9 mouse cellular contexts compared by ENCODE assay signal in genomic region chr9:57260940-57261339, GRCm38 (mm10). TPM values are rescaled to one million over a fixed set of nuclear protein-coding genes. Genes with fewer than 3 reads are reported as not detected.
DNase-seq lines count a peak whose midpoint lies in the region; ATAC-seq and TF ChIP-seq lines count a peak whose summit lies in the region.
"Had no signal": no experiment of that assay in that cellular context is flagged by ENCODE, and none has a peak within 500 bp of the region (broad histone marks: within the 10 kb centered on the region; RNA-seq: fewer than 3 reads in every experiment).

No protein-coding gene starts in this region.

- H3K27me3 ChIP-seq in kidney, embryonic 14.5 days (ENCODE audit: control insufficient read depth, insufficient read depth, low read length) = no peaks in the 10 kb centered on the region
- no peaks in the 10 kb centered on the region for H3K27me3 ChIP-seq in ES-Bruce4 (ENCODE audit: control insufficient read depth, insufficient read depth, low read length, poor library complexity, severe bottlenecking)
- H3K27me3 ChIP-seq in forebrain, embryonic 16.5 days (replicated peaks; ENCODE audit: control insufficient read depth, insufficient read depth, low read length) = 0 out of 2 replicates have a peak, but pooled peaks cover 4% of the 10 kb centered on the region
- H3K27me3 ChIP-seq in liver, embryonic 16.5 days (ENCODE audit: control insufficient read depth, insufficient read depth, low read depth, low read length) = no peaks in the 10 kb centered on the region

- H3K4me1 ChIP-seq in kidney, embryonic 14.5 days (ENCODE audit: control insufficient read depth, insufficient read depth, low read length) = peaks cover 11% of the 10 kb centered on the region; the same call in 1 of the 2 replicates
- peaks cover 7% of the 10 kb centered on the region for H3K4me1 ChIP-seq in ES-Bruce4 (ENCODE audit: control insufficient read depth, insufficient read depth, low read length)
- peaks cover 11% of the 10 kb centered on the region for H3K4me1 ChIP-seq in forebrain, embryonic 16.5 days (replicated peaks; ENCODE audit: control insufficient read depth, insufficient read depth, low read length)
- peaks cover 27% of the 10 kb centered on the region for H3K4me1 ChIP-seq in liver, embryonic 16.5 days (ENCODE audit: control insufficient read depth, low read depth, low read length)

- no peak for TF ChIP-seq CTCF in ES-Bruce4 (IDR thresholded peaks at IDR 0.05; ENCODE audit: low read depth, low read length)

- WGBS in kidney, embryonic 14.5 days = 19% methylated on average over 12 of the region's 12 CpGs
- 25% methylated on average over 12 of the region's 12 CpGs for WGBS in forebrain, embryonic 16.5 days
- 13% methylated on average over 12 of the region's 12 CpGs for WGBS in liver, embryonic 16.5 days (ENCODE audit: insufficient replicate concordance)

- no peak for TF ChIP-seq POLR2A in ES-Bruce4 (IDR thresholded peaks at IDR 0.05; ENCODE audit: insufficient read depth, low read length)

- H3K27ac ChIP-seq in kidney, embryonic 14.5 days (ENCODE audit: low read depth, low read length) = no peak overlapping the region
- no peak overlapping the region for H3K27ac ChIP-seq in ES-Bruce4 (ENCODE audit: insufficient read depth, low read length)
- H3K27ac ChIP-seq in forebrain, embryonic 16.5 days (ENCODE audit: low read length) = no peak overlapping the region
- H3K27ac ChIP-seq in liver, embryonic 16.5 days (ENCODE audit: low read length) = peak overlapping the region; percentile 83

- H3K36me3 ChIP-seq in kidney, embryonic 14.5 days (ENCODE audit: control insufficient read depth, insufficient read depth, low read length) = peaks cover 30% of the 10 kb centered on the region
- H3K36me3 ChIP-seq in ES-Bruce4 (ENCODE audit: control insufficient read depth, insufficient read depth, low read length, poor library complexity, severe bottlenecking) = peaks cover 19% of the 10 kb centered on the region
- no peaks in the 10 kb centered on the region for H3K36me3 ChIP-seq in forebrain, embryonic 16.5 days (ENCODE audit: control insufficient read depth, insufficient read depth)
- H3K36me3 ChIP-seq in liver, embryonic 16.5 days (ENCODE audit: control insufficient read depth, insufficient read depth) = peaks cover 32% of the 10 kb centered on the region

- ATAC-seq in kidney, embryonic 14.5 days (ENCODE audit: low FRiP score, low TSS enrichment) = no peak
- no peak for ATAC-seq in forebrain, embryonic 16.5 days
- ATAC-seq in liver, embryonic 16.5 days (ENCODE audit: low read depth) = no peak

- H3K9ac ChIP-seq in kidney, embryonic 14.5 days (ENCODE audit: low read depth, low read length) = peak overlapping the region; percentile 93; the same call in 1 of the 2 replicates
- peak overlapping the region; percentile 87 for H3K9ac ChIP-seq in ES-Bruce4 (ENCODE audit: low read depth, poor library complexity, severe bottlenecking)
- H3K9ac ChIP-seq in forebrain, embryonic 16.5 days (replicated peaks; ENCODE audit: low read depth, low read length) = no peak overlapping the region
- peak overlapping the region; percentile 97 for H3K9ac ChIP-seq in liver, embryonic 16.5 days (ENCODE audit: low read depth, low read length)

- no peak for DNase-seq in kidney, adult 11 months
- DNase-seq in thymus, postnatal 36 days = peak; percentile 24 to 46
- DNase-seq in embryo, embryonic 11 days = no peak
- DNase-seq in left cerebral cortex, adult 11 months (ENCODE audit: low spot score) = no peak

- no peak for TF ChIP-seq EP300 in ES-Bruce4 (IDR thresholded peaks at IDR 0.05; ENCODE audit: insufficient read depth, low read depth, low read length)

- no peaks in the 10 kb centered on the region for H3K9me3 ChIP-seq in kidney, embryonic 14.5 days (ENCODE audit: control insufficient read depth, low read length)
- no peaks in the 10 kb centered on the region for H3K9me3 ChIP-seq in ES-Bruce4 (replicated peaks; ENCODE audit: control insufficient read depth, insufficient read depth, low read length, poor library complexity, severe bottlenecking)
- no peaks in the 10 kb centered on the region for H3K9me3 ChIP-seq in forebrain, embryonic 16.5 days (ENCODE audit: control insufficient read depth, low read length)
- H3K9me3 ChIP-seq in liver, embryonic 16.5 days (replicated peaks; ENCODE audit: control insufficient read depth, low read length) = no peaks in the 10 kb centered on the region

- H3K4me3 ChIP-seq in kidney, embryonic 14.5 days (ENCODE audit: low read length) = peak overlapping the region; percentile 82
- H3K4me3 ChIP-seq in ES-Bruce4 (ENCODE audit: low read depth, low read length) = peak overlapping the region; percentile 88
- H3K4me3 ChIP-seq in forebrain, embryonic 16.5 days (replicated peaks; ENCODE audit: low read length) = peak overlapping the region; percentile 68
- H3K4me3 ChIP-seq in liver, embryonic 16.5 days (ENCODE audit: low read depth, low read length) = peak overlapping the region; percentile 90

- H3K4me2 ChIP-seq in kidney, embryonic 14.5 days (replicated peaks; ENCODE audit: low read depth, low read length) = peak overlapping the region; percentile 93
- peak overlapping the region; percentile 98 for H3K4me2 ChIP-seq in forebrain, embryonic 16.5 days (ENCODE audit: low read length)
- H3K4me2 ChIP-seq in liver, embryonic 16.5 days (ENCODE audit: low read depth, low read length) = peak overlapping the region; percentile 92

RNA-seq across cellular contexts. Expression of gene 1700017B05Rik, which starts 1.5 kb away (rescaled TPM):
- polyA plus RNA-seq in kidney, embryonic 14.5 days (2014; fragmentation: Nextera tagmentation; extraction: Ambion mirVana) = 21.5 and 27.8 TPM in 2 replicates
- 45.4 and 48.0 TPM in 2 replicates for polyA plus RNA-seq in ES-Bruce4 (2011; ENCODE audit: insufficient read depth, insufficient read length, low read depth, missing spikeins)
- polyA plus RNA-seq in forebrain, embryonic 16.5 days (2015; fragmentation: Nextera tagmentation; extraction: Ambion mirVana) = 4.7 and 5.6 TPM in 2 replicates
- 14.1 and 16.9 TPM in 2 replicates for polyA plus RNA-seq in liver, embryonic 16.5 days (2015; fragmentation: Nextera tagmentation; extraction: Ambion mirVana)

RNA-seq across cellular contexts. Expression of gene Trcg1, which starts 24.6 kb away (rescaled TPM):
- not detected in 2 replicates for polyA plus RNA-seq in kidney, embryonic 14.5 days (2014; fragmentation: Nextera tagmentation; extraction: Ambion mirVana)
- polyA plus RNA-seq in ES-Bruce4 (2011; ENCODE audit: insufficient read depth, insufficient read length, low read depth, missing spikeins) = not detected in 2 replicates
- polyA plus RNA-seq in forebrain, embryonic 16.5 days (2015; fragmentation: Nextera tagmentation; extraction: Ambion mirVana) = not detected in 2 replicates
- polyA plus RNA-seq in liver, embryonic 16.5 days (2015; fragmentation: Nextera tagmentation; extraction: Ambion mirVana) = not detected in 2 replicates
- polyA plus RNA-seq: brain, embryonic 14.5 days had no signal

Comparison
In these comparisons a context has a peak if more than half of its experiments do, and no peak if none do; other contexts are left out.
1. DNase-seq: peak in thymus, postnatal 36 days (2 of 2); none in kidney, adult 11 months (single experiment), embryo, embryonic 11 days (single experiment) and left cerebral cortex, adult 11 months (single experiment).
2. Peak in every context shown above with its lines, with median percentiles within 50 percentile points of each other: H3K4me2 ChIP-seq and H3K4me3 ChIP-seq.